Mouse (Mus musculus) CH12F3 (cell line): Measurements from ENCODE around the gene Ifitm10.
"Not testable (repeated sequence)": the region's sequence is repeated elsewhere in the genome, so short reads cannot be mapped to it uniquely, and the experiment has no call there.

Source experiments
- in situ Hi-C: fragments of 300-500 bp; cut with MboI; formaldehyde crosslinking; loops from 2 replicates; pipeline ENCODE4 v1.14.3; 2020; ENCODE audit warnings: low sequenced_read_pairs

Gene Ifitm10

DNA sequence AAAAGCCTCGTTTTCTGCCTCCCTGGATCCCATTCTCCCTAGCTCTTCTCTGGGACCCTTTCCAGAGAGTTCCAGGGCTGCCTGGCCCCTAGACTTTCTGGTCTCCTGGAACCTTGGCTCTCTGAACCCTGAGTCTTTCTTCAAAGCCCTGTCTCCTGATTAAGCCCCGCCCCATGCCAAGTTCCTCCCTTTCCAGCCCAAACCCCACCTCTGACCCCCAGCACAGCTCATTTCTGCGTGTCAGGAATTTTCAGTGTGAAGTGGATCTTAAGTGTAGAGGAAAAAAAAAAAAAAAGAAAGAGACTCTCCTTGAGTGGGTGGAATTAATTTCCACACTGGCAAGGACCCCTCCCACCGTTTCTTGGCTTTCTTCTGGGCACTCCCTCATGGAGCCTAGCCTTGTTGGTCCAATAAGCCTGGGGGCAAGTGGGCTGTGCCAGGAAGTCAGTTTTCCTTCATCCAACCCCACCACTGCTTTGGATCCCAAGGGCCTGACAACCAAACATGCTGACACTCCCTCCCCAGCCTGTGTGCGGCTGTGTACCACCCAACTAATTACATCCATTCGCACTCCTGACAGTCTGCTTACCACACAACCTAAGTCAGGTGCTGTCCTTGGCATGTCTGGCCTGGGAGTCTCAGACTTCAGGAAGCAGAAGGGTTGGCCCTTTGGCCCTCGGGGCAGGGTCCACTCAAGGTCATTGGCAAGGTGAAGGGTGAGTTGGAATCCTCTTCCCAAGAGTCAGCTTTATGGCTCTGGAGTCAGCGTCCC, at the start of gene Ifitm10:
Gene Ifitm10 (minus strand): TSS at position 113 of the 772 bp plus-strand sequence.
- in situ Hi-C loops: no loop called here

DNA sequence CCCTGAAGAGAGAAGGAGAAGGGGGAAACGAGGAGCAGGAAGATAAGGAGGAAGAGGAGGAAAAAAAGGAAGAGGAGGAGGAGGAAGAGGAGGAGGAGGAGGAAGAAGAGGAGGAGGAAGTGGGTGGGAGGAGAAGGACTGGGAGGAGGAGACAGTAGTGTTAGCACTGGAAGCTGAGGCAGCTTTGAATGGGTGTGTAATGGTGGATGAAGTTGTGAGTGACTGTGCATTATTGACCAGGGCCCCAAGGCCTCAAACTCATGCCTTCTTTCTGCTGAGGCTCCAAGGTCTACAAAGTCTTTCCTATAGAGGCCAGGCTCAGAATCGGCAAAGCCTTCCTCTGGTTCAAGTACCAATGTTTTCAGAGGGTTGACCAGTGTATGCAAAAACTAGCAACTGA, 48.3 kb upstream of the Ifitm10 start:
- in situ Hi-C loops: no loop called here

DNA sequence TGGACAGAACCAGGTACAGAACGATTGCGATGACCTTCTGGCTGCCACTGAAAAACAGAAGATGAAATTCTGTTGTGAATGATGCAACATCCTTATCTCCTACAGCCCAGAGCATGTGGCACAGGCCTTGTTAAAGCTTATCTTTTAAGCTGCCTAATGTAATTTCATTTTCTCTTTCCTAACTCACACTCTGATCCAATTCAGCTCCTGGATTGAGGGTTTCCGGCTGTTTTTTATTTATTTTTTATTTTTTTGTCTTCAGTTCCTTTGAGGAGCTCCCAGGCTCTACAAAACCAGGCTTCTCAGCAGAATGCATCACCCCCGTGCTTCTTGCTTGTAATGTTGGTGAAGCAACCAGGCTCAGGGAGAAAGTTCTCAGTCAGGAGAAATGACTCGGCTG, 46.3 kb upstream of the Ifitm10 start:
- in situ Hi-C loops: no loop called here

DNA sequence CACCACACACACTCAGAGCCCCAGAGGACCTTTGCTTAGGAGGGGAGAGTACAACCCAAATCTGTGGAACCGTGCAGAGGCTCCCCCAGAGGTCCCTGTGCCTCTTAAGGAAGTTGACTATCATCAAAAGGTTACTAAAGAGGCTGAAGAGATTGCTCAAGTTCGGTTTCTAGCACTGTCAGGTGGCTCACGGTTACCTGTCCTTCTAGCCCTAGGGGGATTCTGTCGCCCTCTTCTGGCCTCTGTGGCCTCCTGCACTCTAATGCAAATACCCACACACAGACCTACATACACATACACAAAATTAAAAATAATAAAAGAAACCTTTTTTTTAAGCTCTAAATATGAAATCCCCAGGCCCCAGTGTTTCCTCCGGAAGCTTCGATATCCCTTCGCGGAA, 45.1 kb upstream of the Ifitm10 start:
- in situ Hi-C loops: no loop called here

DNA sequence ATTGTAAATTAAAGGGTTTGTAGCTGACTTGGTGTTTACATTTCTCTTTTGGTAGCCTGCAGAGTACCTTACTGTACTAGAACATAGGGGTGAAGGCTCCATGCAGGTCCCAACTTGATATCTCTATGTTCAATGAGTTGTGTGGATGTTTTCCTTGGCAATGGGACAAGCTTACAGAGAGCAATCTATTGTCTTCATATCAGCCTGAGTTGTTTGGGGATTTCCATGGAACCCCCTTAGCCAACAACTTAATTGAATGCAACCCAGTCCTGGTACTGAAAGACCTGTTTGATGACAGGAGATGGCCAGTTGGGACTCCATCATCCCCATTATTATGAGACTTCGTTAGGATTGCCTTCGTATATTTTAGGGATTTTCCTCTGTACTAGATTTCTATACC, 44.5 kb upstream of the Ifitm10 start:
- in situ Hi-C loops: no loop called here

DNA sequence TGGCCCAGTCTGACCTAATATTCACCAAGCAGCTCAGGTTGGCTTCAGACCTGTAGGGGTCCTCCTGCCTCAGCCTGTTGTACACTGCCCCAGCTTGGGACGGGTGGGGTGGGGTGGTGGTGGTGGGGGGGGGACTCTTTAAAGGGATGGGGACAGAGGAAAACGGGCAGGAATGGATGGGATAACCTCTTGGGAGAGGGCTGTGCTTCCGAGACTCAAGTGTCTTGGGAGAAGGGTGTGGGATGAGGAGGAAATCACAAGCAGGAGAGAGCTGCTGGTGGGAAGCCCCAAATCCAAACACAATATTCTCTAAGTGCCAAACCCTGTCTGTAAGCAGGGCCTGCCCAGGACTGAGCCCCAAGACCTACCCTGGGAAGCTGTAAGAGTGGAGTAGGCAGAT, 42.7 kb upstream of the Ifitm10 start:
- in situ Hi-C loops: no loop called here

DNA sequence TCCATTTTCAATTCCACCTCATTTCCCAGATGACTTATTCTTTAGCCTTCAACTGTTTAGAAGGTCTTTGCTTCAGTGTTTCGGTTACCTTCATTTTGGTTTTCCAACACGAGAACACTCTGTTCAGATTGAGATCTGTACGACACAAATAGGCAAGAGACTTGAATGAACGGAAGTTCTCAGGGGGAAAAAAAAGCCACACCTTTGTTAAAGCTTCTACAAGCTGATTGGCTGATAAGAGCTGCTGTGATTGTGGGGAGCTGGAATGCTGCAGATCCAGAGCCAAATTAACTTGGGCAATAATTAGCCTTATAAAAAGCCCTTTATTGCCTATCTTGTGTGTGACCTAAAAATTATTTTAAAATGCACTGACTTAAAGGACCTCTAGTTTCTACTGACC, 41.8 kb upstream of the Ifitm10 start:
- in situ Hi-C loops: no loop called here

DNA sequence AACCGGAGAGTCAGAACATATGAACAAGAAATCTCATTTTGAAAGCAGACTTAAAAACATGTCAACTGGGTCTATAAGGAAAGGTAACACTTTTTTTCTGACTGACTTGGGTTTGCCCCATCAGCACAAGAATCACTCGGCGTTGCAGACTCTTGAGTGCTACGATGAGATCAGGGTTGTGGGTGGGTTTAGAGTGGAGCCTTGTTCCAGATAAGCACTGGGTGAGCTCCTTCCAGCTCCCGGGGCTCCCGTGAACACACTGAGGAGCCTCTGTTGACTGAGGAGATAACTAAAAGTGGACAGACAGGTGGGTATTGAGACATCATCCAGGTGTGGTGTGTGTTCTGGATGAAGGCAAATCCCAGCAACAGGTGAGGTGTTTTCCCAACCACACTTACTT, 39.7 kb upstream of the Ifitm10 start:
- in situ Hi-C loops: no loop called here

DNA sequence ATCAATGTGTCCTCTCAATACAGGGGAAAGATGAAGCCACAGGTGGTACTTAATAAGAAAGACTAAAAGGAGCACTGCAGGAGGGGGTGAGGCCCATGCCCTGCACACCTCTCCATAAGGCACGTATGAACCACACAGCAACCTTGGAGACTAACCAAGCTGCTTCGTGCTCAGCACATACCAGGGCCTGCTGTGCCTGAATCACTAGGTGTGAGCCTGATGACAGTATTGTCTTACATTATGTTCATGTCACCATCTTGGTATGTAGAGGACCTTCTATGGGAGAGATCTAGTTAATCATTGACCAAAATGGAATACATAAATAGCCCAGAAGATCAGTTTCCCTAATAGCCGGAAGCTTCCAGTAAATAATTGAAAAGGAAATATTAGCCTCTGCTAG, 36.0 kb upstream of the Ifitm10 start:
- in situ Hi-C loops: no loop called here

DNA sequence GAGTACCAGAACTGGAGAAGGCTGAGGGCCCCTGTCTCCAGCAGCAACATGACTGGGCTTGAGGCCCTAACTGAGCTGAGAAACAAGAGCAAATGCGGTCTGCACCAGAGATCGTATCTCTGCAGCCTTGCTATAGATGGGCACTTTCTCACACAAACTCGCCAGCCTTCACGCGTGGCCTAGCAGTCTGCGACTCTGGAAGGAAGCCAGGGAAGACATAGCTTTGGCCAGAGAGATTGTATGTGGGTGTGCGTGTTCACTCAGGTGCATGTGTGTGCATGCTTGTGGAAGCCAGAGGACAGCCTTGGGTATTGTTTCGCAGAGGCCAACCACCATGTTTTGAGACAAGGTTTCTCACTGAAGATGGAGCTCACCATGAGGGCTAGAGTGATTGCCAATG, 35.1 kb upstream of the Ifitm10 start:
- in situ Hi-C loops: no loop called here

DNA sequence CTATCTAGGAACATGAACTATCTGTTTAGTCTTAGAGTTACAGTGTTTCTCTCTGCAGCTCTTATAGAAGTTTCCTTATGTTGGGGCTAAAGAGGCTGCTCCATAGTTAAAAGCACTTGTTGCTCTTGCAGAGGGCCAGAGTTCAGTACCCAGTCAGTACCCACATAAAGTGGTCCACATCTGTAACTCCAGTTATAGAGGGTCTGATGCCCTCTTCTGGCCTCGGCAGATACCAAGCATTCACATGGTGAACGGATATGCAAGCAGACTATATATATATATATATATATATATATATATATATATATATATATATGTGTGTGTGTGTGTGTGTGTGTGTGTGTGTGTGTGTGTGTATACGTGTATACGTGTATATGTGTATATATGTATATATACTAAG, 34.4 kb upstream of the Ifitm10 start:
- in situ Hi-C loops: no loop called here

DNA sequence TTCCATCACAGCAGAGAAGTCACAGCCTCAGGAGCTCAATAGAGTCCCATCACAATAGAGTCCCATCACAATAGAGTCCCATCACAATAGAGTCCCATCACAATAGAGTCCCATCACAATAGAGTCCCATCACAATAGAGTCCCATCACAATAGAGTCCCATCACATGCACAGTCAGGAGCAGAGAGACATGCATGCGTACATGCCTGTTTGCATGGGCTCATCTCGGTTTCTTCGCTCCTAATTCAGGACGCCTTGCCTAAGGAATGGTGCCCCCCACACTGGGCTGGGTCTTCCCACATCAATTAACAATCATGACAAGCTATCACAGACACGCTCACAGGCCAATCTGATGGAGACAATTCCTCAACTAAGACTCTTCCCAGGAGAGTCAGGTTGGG, 31.6 kb upstream of the Ifitm10 start:
- in situ Hi-C loops: not testable (repeated sequence)

DNA sequence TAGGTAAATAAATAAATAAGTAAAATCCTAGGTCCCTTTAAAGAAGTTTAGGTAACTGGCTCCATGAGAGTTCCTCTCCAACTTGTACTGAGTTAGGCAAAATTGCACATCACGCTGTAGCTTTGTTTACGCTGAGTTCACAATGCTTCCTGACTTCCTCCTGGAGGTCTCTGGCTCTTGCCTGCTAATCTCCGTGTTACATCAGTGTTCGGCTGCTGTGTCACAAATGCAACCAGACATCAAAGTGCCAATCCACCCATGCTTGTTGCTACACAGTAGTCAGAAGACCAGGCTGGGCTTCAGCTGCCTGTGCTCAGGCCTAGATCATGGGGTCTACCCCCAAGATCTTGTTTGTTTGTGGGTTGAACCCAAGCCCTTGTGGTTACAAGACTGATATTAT, 30.0 kb upstream of the Ifitm10 start:
- in situ Hi-C loops: no loop called here

DNA sequence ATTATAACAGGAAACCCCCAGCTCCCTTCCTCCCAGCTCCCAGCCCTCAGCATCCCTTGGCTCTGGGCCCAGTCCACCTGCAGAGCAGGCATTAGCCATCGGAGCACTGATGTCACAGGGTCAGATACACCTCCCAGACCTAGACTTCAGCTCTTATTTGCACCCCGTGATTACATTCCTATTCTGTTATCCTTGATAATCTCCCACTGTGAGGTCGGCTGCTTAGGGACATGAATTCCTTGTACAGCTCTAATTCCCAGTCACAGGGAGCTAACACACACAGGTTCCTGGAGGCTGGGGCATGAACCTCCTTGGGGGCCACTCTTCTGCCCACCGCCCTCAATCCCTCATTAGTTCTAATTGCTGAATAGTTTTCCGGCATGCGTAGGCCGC, 27.2 kb upstream of the Ifitm10 start:
- in situ Hi-C loops: no loop called here

DNA sequence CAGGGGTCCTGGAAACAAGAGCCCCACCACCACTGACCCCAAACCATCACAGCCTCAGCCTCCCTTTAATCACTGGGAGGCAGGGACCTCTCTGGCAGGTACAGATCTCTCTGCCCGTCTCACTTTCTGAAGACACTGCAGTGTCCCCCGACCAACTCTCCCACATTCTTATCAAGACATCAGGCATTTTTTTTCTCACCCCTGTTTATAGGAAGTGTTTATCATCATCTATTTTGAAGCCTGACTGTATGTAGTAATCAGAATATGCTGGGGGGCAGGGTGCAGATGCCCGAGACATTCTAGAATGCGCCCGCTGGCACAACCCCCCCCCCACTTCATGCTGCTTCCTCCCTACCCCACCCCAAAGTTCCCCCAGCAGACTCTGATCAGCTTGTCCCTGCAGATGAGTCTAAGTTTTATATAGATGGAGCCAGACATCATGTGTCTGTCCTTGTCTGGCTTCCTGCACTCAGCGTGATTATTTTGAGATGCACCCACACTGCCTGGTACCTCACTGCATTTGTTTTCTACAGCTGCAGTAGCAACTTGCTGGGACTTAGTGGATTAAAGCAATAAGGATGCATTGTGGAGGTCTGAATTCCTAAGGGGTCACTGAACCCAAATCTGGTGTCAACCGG, 26.7 kb upstream of the Ifitm10 start:
- in situ Hi-C loops: no loop called here

DNA sequence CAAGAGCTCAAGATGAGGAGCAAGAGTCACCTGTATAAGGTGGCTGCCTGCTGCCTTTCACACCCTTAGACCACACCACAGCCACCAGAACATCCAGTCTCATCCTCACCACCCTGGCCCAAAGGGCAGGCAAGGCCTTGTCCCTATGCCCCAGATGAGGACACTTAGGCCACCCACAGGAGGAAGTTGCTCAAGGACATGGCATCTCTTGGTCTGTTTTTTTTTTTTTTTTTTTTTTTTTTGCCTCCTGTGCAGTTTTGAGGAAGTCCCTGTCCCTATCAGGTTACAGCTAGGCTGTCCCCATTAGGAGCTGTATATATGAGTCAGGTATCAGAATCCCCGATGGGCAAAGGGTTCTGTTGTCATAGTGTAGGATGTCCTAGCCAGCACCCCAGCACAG, 25.7 kb upstream of the Ifitm10 start:
- in situ Hi-C loops: no loop called here

DNA sequence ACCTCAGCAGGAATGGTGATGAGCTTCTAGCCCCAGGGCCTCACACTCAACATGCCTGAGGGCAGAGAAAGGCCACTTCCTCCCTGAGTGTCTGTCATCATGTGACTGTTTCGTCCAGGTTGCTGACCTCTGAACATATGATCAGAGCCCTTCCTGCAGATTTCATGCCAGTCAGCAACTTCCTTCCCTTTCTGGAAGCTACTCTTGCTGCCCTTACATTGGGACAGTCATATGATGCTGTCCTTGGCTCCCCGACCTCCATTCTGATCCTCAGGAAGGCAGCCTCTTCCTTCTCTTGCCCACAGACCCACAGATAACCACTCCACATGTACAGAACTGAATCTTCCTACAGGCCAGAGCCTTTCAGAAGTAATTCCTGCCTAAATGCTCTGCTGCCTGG, 24.5 kb upstream of the Ifitm10 start:
- in situ Hi-C loops: no loop called here

DNA sequence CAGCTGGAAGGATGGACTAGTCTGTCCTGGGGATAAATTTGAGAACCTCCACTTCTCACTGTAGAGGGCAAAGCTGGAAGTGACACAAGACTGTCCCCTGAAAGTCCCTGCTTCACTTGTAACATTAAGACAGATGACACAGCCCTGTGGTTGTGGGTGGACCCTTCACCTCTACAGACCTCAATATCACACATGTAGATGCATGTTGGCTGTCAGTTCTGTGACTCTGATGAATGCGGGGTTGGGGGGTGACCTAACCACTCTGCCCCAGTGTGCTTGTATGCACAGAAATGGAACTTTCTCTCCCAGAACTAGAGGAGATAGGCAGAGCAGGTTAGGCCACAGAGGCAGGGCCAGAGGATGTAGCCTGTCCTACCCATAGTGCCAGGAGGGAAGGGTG, 23.1 kb upstream of the Ifitm10 start:
- in situ Hi-C loops: no loop called here

DNA sequence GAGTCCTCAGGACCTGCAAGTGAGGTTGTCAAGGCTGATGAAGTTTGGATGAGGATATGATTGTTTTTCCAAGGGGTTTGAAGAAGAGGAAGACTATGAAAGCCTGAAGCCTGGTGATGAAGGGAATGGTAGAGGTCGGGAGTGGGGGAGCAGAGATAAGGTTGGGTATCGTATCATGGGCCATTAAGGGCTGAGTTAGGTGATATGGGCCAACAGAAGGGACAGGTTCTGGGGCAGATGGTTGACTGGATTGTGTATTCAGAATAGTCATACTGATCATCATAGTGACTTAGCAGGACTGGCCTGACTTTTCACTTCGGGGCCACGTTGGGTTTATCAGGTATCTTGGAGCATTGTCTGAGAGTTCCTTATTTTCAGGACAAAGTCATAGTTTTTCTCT, 21.9 kb upstream of the Ifitm10 start:
- in situ Hi-C loops: no loop called here

DNA sequence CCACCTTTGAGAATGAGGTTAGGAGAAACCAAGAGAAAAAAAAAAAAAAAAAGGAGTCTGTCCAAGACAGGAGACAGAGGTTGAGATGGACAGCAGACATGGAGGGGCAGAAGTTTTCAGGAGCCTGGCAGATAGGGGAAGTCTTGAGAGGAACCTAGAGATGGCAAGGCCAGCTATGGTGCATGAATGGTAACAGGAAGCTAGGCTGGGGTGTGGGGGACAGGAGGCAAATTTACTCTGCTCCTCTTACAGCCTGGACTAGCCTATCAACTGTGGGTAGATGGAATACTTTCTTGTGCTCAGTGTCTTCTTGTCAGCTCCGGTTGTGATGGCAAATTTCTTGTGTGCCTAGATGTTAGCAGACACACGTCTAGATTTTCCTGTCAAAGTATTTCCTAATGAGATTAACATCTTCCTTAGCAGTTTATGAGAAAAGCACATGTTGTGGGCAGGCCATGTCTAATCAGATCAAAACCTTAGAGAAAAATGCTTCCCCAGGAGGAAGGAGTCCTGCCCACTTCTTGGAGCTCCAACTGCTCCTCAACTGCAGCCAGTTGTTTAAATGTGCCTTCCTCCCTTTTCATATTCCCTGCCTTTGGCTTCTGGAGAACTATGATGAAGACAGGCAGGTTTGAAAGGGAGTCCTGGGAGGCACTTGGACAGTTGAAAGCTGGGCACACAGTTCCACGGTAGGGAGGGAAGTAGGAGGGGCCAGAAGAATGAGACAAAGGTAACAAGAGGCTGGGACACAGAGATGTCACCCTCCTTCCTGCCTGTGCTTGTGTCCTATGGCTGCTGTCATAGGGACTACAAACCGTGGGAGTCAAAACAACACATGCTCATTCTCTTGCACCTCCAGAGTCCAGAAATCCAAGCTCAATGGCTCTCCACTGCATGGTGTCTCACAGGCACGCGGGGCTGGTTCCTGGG, 21.0 kb upstream of the Ifitm10 start:
- in situ Hi-C loops: no loop called here

DNA sequence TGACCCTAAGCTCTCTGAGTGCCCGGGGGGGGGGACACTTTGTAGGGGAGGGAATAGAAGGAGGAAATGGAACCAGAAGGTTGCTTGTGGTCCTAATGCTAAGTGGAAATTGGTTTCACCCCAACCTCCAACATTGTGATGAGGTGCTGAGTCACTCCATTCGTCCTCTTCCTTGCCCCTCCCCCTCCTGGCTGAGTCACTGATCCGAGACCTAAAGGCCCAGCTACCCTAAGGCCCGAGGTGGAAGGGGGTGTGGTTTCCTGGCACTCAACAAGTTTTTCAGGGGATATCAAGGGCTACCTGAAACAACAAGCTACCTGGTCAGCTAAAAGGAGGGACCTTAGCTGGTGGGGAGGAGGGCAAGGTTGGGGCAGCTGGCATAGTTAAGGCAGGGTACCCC, 19.6 kb upstream of the Ifitm10 start:
- in situ Hi-C loops: no loop called here

DNA sequence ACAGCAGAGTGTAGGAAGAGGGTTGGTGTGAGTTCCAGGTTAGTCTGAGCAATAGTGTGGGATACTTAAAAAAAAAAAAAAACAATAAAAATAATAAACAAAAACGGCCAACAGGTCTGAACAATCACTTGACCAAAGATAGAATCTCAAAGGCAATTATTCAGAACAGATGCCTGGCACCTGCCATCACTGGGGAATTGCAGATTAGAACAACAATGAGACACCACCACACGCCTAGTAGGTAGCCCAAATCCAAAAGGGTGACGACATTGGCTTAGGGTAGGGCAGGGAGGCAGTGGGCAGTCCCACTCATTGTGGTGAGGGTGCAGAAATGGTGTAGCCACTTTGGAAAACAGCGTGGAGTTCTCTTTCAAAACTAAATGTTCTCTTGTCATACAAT, 18.1 kb upstream of the Ifitm10 start:
- in situ Hi-C loops: no loop called here
